Mouse (Mus musculus) heart, adult 2 months (tissue): ENCODE data around the gene Atrnl1.

Experiments
- CTCF ChIP-seq: fragments of 200-600 bp; IDR thresholded peaks from 2 replicates; pipeline ENCODE4 v1.8.1; 2022; ENCODE audit warnings: antibody characterized with exemption, mild to moderate bottlenecking, moderate library complexity
- EP300 ChIP-seq: fragments of 200-500 bp; IDR thresholded peaks from 2 replicates; pipeline ENCODE4 v1.6.1; 2011; ENCODE audit warnings: low read depth, low read length, control low read depth; ENCODE audit not compliant: insufficient read depth
- POLR2A ChIP-seq: fragments of 200-500 bp; IDR thresholded peaks from 2 replicates; pipeline ENCODE4 v1.6.1; 2011; ENCODE audit warnings: mild to moderate bottlenecking, low read depth, low read length, control low read depth; ENCODE audit not compliant: insufficient read depth

DNA sequence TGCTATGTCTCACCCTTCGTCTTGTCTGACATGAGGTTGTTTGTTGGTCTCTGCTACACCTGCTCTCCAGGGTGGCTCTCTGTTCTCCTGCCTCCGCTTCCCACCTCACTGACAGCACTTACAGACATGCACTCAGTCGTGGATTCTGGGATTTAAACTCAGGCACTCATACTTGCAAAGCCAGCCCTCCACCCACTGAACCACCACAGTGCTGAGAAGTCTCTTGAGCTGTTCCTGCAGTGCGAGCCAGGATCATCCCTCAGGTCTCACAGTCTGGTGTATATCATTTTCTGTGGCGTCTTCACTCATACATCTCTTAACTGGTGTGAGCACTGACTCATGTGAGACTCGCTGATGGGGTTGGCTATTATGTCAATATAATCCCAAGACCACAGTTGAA, 353.0 kb downstream of the Atrnl1 start:
- TF ChIP-seq POLR2A (no peak), CTCF (no peak), EP300 (no peak)
